Mouse (Mus musculus): ENCODE results near the gene Gm17655. TPM values are rescaled to one million over a fixed set of nuclear protein-coding genes. Genes with fewer than 3 reads are reported as not detected.

Gm17655 gene
- polyA plus RNA-seq (2017; shearing (Covaris generic)), result 15.3 TPM

DNA sequence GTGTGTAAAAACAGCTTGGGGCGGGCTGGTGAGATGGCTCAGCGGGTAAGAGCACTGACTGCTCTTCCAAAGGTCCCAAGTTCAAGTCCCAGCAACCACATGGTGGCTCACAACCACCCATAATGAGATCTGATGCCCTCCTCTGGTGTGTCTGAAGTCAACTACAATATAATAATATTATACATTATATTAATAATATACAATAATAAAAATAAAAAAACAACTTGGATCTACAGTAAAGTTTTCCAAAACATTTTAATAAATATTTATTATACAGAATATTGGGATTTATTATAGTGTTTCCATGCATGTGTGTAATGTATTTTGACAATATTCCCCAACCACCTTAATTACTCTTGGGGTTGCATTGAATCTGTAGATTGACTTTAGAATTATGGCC, at the start of gene Gm17655:
Gene Gm17655 (minus strand): TSS at position 101 of the 400 bp plus-strand sequence.

DNA sequence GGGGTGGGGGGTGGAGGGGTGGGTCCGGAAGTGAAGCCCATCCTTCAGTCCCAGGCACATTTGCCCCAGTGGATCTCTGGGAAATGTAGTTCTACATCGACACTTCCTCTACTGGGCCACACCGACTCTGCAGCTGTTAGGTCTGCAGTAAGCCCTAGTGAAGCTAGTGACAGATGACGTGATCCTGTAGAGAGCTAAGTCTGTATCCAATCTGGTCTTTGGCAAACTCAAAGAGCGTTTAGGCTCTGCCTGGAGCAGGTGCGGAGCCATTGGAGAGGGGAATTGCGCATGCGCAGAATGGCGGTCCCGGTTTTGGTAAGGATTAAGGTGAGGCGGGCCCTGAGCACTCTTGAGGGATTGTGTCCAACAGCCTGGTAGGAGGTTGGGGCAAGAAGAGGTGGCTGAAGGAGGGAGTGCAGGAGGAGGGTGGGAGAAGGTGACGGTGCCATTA, 37.7 kb upstream of the Gm17655 start, which contains the start of gene Zfp605:
Gene Zfp605 (plus strand): TSS at position 102 of the 451 bp plus-strand sequence.

DNA sequence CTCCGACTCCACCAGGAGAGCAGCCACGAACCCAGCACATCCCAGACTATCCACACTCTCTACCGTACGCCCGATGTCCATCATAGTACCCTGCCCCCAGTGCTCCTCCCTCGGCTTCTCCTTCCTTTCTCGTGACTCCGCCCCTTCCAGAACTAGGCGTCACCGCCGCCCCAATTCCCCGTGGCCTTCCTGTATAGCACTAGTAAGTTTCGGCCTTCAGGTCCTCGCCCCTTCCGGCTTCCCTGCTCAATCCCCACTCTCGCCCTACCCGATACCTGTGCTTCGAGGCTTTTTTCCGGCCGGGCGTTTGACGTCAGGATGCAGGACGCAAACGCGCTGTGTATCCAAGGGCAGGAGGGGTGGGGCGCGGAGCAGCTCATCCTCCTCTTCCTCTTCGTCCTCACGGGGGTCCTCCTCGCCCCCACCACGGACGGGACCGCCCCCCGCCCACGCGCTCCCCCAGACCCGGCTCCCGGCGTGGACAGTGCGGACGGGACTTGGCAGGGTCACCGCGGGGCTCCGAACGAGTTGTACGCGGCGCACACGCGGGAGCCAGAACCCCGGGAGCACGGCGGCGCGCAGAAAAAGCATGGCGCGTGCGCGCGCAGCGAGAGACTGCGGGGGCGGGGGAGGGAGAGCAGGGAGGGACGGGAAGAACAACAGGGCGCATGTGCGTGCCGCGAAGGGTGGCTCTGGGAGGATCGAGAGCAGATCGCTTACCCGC, 35.4 kb upstream of the Gm17655 start, which contains the start of gene Gtpbp6:
Gene Gtpbp6 (minus strand): TSS at position 617 of the 724 bp plus-strand sequence.

DNA sequence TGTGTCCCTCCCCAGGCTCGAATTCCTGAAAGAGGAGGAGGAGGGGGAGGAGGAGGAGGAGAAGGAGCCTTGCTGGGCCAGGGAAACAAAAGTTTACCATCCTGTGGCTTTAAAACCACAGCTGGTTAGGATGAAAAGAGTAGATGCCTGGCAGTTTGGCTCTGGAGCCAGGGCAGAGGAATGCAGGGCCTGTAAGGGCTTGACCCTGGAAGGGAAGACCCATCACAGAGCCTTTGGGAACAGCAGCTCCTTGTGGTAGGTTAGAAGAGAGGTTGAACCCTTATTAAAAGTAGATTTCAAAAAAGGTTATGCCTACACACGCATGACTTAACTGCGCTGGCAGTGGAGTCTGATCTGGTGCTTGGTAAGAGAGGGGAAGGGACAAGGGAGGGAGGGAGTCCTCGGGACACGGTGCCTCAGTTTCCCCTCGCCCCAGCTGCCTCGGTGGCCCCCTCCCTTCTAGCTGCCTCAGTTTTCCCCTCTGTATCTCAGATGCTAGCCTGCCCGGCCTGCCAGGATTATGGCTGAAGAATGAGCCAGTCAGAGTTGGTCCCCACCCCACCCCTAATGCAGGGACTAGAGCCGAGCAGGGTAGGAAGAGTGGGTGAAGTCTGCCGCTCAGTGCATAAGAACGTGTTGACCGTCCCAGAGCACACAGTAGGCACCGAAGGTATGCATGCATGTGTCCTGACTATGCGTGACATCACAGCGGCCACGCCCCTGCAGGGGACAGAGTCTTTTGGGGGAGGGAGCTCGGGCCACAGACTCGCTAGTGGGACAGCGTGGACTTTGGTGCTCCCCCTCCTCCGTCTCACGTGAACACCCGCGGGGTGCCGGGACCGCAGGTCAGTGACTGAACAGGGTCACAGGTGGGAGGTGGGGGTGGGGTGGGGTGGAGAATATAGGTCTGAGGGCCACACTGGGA, 27.6 kb upstream of the Gm17655 start, which contains the start of gene Plcxd1:
Gene Plcxd1 (plus strand): TSS at position 314 of the 925 bp plus-strand sequence.

DNA sequence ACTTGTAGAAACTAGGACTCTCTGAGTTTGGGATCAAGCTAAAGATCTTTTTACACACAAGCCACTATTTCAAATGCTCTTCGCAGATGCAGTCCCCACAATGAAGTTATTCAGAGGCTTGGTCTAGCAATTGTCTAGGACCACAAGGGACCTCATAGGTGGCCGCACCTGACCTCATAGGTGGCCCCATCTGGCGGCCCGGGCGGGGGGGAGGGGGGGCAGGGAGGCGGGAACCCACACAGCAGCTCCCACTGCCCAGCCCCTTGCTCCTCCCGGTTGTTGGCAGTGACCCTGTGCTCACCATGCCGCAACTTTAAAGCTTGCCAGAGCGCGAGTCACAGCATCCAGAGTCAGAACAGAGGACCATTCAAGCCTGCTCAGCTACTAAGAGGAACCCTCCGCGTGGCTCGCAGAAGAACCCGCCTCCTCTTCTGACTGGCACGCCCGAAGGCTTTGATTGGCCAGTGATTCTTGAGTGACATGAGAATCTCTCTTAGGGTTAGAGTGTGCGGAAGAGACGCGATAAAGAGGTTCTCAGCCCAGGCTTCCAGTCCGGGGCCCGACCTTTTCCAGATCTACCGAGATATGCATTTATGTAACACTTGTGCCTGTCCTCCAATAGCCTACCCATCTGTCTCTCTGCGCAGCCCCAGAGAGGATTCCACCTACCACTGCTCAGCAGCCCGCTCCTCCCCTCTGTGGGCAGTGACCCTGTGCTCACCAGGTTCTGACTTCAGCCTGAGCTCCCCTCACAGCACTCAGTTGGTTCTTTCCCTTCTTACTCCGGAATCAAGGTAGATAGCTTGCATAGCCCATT, 21.9 kb upstream of the Gm17655 start, which contains the start of gene Gm35315:
Gene Gm35315 (minus strand): TSS at position 391 of the 817 bp plus-strand sequence.

Other genes with a start within 250 kb of the Gm17655 start
- 28.3 TPM for gene Gm15446, start 149.1 kb downstream of the Gm17655 start, polyA plus RNA-seq (2017; shearing (Covaris generic))
- gene Zfp932, start 76.0 kb downstream of the Gm17655 start, polyA plus RNA-seq (2017; shearing (Covaris generic)), result 35.3 TPM
- 3.8 TPM for gene Gm35315, start 21.9 kb upstream of the Gm17655 start, polyA plus RNA-seq (2017; shearing (Covaris generic))
- 3.8 TPM for gene Plcxd1, start 27.5 kb upstream of the Gm17655 start, polyA plus RNA-seq (2017; shearing (Covaris generic))
- 37.1 TPM for gene Gtpbp6, start 35.7 kb upstream of the Gm17655 start, polyA plus RNA-seq (2017; shearing (Covaris generic))
- gene Zfp605, start 37.6 kb upstream of the Gm17655 start, polyA plus RNA-seq (2017; shearing (Covaris generic)), result 5.8 TPM
- gene Chfr, start 63.3 kb upstream of the Gm17655 start, polyA plus RNA-seq (2017; shearing (Covaris generic)), result 98.6 TPM
- gene Golga3, start 104.2 kb upstream of the Gm17655 start, polyA plus RNA-seq (2017; shearing (Covaris generic)), result 47.0 TPM
- gene Ankle2, start 158.5 kb upstream of the Gm17655 start, polyA plus RNA-seq (2017; shearing (Covaris generic)), result 7.0 TPM
- 15.2 TPM for gene Pgam5, start 197.4 kb upstream of the Gm17655 start, polyA plus RNA-seq (2017; shearing (Covaris generic))
- gene Pxmp2, start 213.7 kb upstream of the Gm17655 start, polyA plus RNA-seq (2017; shearing (Covaris generic)), result 3.2 TPM
- 8.8 TPM for gene Pole, start 213.8 kb upstream of the Gm17655 start, polyA plus RNA-seq (2017; shearing (Covaris generic))

All from CD4-positive, CD25-positive, alpha-beta regulatory T cell, adult 9 weeks (primary cell).